Mouse (Mus musculus) midbrain, postnatal 0 days (tissue): Measurements from ENCODE around the gene Bloc1s4. TPM values are rescaled to one million over a fixed set of nuclear protein-coding genes. Genes with fewer than 3 reads are reported as not detected.

Experiments
- ATAC-seq: fragments of 200-750 bp; cut with Nextera tagmentation; 2 replicates; pipeline ENCODE4 v1.8.0; 2017; ENCODE audit warnings: moderate number of reproducible peaks, mild to moderate bottlenecking, moderate TSS enrichment, moderate library complexity; ENCODE audit not compliant: low FRiP score
- DNase-seq: peaks from one replicate; pipeline ENCODE4 v3.0.0-alpha.2; 2015; ENCODE audit warnings: low spot score
- H3K27ac ChIP-seq: fragments of 300-500 bp; sonication (generic); 2 replicates; pipeline ENCODE4 v1.5.1; 2014; ENCODE audit warnings: low read depth, mild to moderate bottlenecking, low read length, mixed read lengths
- H3K27me3 ChIP-seq: fragments of 300-500 bp; sonication (generic); 2 replicates; pipeline ENCODE4 v1.6.1; 2014; ENCODE audit warnings: low read length, control low read depth, mixed read lengths; ENCODE audit not compliant: insufficient read depth
- H3K36me3 ChIP-seq: fragments of 300-500 bp; sonication (generic); 2 replicates; pipeline ENCODE4 v1.6.1; 2014; ENCODE audit warnings: low read length, control low read depth, mixed read lengths; ENCODE audit not compliant: insufficient read depth
- H3K4me1 ChIP-seq: fragments of 300-500 bp; sonication (generic); 2 replicates; pipeline ENCODE4 v1.6.1; 2014; ENCODE audit warnings: mild to moderate bottlenecking, control low read depth, antibody characterized with exemption, low read length, mixed read lengths; ENCODE audit not compliant: insufficient read depth
- H3K4me2 ChIP-seq: fragments of 300-500 bp; sonication (generic); 2 replicates; pipeline ENCODE4 v1.6.1; 2014; ENCODE audit warnings: low read depth, mild to moderate bottlenecking, low read length, mixed read lengths; ENCODE audit not compliant: poor library complexity, severe bottlenecking
- H3K4me3 ChIP-seq: fragments of 300-500 bp; sonication (generic); 2 replicates; pipeline ENCODE4 v1.5.1; 2014; ENCODE audit warnings: low read depth, mild to moderate bottlenecking, low read length, moderate library complexity
- H3K9ac ChIP-seq: fragments of 300-500 bp; sonication (generic); replicated peaks from 2 replicates; pipeline ENCODE4 v1.6.1; 2014; ENCODE audit warnings: mild to moderate bottlenecking, low read length, moderate library complexity, mixed read lengths; ENCODE audit not compliant: poor library complexity, severe bottlenecking
- H3K9me3 ChIP-seq: fragments of 300-500 bp; sonication (generic); 2 replicates; pipeline ENCODE4 v1.6.1; 2016; ENCODE audit warnings: low read length, control low read depth
- CTCF ChIP-seq: IDR thresholded peaks from 2 replicates; pipeline ENCODE4 v1.5.1; 2016; ENCODE audit warnings: antibody characterized with exemption, mild to moderate bottlenecking
- WGBS: fragments of 180-500 bp; shearing (Covaris S2); extraction: QIAGEN DNeasy Blood & Tissue Kit; methylation state at CpG from one replicate; pipeline ENCODE4 v1.1.7; 2014; 5-methylcytosine and 5-hydroxymethylcytosine counted together
- polyA plus RNA-seq: library from polyadenylated mRNA; unstranded; fragments of >200 nt; fragmentation: Nextera tagmentation; extraction: Ambion mirVana; gene quantifications from 2 replicates; pipeline ENCODE4 v1.2.1, GENCODE M21; 2015
- total RNA-seq: library from RNA; depleted of rRNA; stranded (reverse); fragments of >200 nt; gene quantifications from 2 replicates; pipeline ENCODE4 v1.2.3, GENCODE M21; 2014

Gene Bloc1s4
- total and polyA plus RNA-seq, 2 experiments from 2014 or later: 21.5 to 30.1 TPM

DNA sequence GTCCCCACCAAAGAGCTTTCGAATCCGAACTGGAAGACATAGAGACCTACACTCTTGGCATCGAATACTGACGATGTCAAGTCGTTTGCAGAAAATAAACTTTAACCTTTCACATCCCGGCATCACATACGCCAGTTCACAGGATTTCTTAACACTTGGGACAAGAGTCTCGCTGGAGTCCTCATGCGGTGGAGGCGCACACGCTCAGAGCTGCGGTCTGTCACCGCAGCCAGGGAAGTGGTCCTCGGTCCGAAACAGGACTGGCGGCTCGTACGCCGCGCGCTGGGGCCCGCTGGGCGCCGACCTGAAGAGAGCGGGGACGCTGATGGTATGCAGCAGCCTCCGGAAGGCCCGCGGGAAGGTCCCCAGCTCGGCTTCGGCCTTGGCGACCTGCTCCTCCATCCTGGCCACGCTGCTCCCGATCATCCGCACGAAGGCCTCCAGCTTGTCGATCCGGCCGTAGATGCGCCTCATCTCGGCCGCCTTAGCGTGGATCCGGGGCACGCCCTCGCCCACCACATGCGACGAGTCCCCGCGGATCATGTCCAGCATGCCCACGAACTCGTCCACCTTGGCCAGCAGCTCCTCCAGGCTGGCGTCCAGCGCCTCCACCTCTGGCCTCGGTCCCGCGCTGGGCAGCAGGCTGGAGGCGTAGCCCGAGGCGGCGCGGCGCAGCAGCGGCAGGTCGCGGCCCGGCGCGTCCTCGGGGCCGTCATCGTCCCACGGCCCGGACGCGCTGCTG is 485 bp downstream of the Bloc1s4 start:
- Histone ChIP-seq H3K4me1 (peaks cover 9% of the 10 kb centered on the region; the same call in 1 of the 2 replicates), H3K36me3 (peaks cover 8% of the 10 kb centered on the region; the same call in 1 of the 2 replicates), H3K27me3 (no peaks in the 10 kb centered on the region), H3K9ac (peak overlapping the region; percentile 42), H3K9me3 (no peaks in the 10 kb centered on the region), H3K27ac (peak overlapping the region; percentile 6), H3K4me2 (peak overlapping the region; percentile 95), H3K4me3 (peak overlapping the region; percentile 47)
- 3% methylated on average over 72 of the region's 76 CpGs for WGBS
- DNase-seq (no peak), ATAC-seq (peak; percentile 42)
- TF ChIP-seq CTCF: no peak

DNA sequence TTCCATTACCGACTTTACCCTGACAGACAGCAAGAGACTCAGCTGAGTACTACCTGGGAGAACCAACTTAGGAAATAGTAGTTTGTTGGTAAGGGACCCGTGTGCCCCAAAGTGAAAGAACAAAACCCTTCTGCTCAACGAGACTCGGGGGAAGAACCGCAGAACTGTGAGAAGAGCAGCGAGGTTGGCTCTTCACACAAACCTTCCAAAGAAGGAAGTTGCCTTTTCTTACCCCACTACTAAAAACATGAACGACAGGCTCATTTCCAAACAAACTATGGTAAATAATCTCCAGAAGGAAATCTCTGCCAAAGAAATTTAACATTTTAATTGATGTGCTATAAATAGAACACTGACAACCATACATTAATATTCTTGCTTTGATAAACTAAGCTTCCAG is 1.4 kb downstream of the Bloc1s4 start:
- no peaks in the 10 kb centered on the region for H3K27me3 ChIP-seq
- peak overlapping the region; percentile 95 for H3K4me2 ChIP-seq
- H3K4me3 ChIP-seq: peak overlapping the region; percentile 47; the same call in 1 of the 2 replicates
- no peak overlapping the region for H3K27ac ChIP-seq
- no peak for TF ChIP-seq CTCF
- H3K9ac ChIP-seq: no peak overlapping the region; the same call in 1 of the 2 replicates
- no peaks in the 10 kb centered on the region for H3K9me3 ChIP-seq
- WGBS: 92% methylated on average over 7 of the region's 7 CpGs
- peaks cover 9% of the 10 kb centered on the region; the same call in 1 of the 2 replicates for H3K4me1 ChIP-seq
- H3K36me3 ChIP-seq: peaks cover 8% of the 10 kb centered on the region; the same call in 1 of the 2 replicates
- DNase-seq: no peak
- ATAC-seq: no peak

DNA sequence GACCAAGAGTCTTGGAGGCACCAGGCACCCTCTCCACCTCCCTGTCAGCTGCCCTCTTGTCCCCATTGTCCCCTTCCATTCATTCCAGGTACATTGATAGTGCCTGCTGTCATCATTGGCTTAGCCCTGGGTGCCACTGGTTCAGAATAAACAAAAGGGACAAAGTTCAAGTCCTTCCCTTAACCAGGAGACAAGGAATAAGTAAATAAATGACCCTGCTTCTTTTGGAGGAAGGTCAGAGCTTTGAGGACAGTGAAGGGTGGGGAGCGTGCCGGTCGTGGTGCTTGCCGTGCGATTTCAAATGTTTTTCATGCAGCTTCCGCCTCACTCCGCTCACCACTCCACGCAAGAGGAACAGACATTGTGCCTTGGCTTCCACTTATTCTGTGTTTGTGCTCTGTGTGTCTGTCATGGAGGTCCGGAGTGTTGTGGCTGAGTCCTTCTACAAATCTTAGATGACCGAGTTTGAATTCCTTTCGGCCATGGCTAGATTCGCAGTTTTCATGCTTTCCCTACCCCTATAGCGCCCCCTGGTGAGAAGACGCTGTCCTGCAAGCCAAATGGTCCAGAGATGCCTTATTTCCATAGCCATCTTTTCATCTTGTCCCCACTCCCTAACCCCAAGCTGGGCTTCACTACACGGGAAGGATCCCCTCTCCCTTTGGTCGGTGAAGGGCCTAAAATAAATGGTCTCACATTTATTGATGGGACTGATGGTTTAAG is 6.2 kb downstream of the Bloc1s4 start:
- Histone ChIP-seq H3K27ac (no peak overlapping the region), H3K36me3 (peaks cover 8% of the 10 kb centered on the region; the same call in 1 of the 2 replicates), H3K4me1 (peaks cover 9% of the 10 kb centered on the region; the same call in 1 of the 2 replicates), H3K4me3 (no peak overlapping the region), H3K4me2 (no peak overlapping the region), H3K9ac (no peak overlapping the region), H3K9me3 (no peaks in the 10 kb centered on the region), H3K27me3 (no peaks in the 10 kb centered on the region)
- ATAC-seq: no peak
- peak; percentile 90 for TF ChIP-seq CTCF
- peak; percentile 53 for DNase-seq
- 41% methylated on average over 16 of the region's 16 CpGs for WGBS

DNA sequence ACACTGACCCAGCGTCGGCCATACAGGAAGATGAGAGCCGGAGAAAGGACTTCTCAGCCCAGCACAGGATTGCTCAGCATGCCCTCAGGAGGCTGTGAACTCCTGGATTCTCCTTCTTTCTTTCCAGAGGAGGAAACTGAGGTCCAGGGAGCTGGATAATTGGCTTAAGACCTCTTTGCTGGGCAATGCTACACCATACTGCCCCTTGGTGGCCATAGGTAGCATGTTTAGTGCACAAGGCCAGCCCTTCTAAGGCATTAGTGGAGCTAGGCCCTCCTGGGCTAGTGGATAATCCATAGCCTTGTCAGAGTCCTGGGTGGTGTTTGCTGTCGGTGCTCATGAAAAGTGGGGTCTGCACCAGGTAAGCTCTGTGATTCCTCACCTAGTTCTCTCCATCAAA is 8.6 kb downstream of the Bloc1s4 start:
- H3K4me3 ChIP-seq: no peak overlapping the region
- peak; percentile 67 for TF ChIP-seq CTCF
- H3K4me1 ChIP-seq: no peaks in the 10 kb centered on the region
- no peak for ATAC-seq
- H3K36me3 ChIP-seq: 0 out of 2 replicates have a peak, but pooled peaks cover under 1% of the 10 kb centered on the region
- WGBS: 63% methylated on average over 4 of the region's 4 CpGs
- no peaks in the 10 kb centered on the region for H3K27me3 ChIP-seq
- H3K9me3 ChIP-seq: no peaks in the 10 kb centered on the region
- DNase-seq: peak; percentile 62
- H3K4me2 ChIP-seq: no peak overlapping the region
- no peak overlapping the region for H3K9ac ChIP-seq
- no peak overlapping the region for H3K27ac ChIP-seq

DNA sequence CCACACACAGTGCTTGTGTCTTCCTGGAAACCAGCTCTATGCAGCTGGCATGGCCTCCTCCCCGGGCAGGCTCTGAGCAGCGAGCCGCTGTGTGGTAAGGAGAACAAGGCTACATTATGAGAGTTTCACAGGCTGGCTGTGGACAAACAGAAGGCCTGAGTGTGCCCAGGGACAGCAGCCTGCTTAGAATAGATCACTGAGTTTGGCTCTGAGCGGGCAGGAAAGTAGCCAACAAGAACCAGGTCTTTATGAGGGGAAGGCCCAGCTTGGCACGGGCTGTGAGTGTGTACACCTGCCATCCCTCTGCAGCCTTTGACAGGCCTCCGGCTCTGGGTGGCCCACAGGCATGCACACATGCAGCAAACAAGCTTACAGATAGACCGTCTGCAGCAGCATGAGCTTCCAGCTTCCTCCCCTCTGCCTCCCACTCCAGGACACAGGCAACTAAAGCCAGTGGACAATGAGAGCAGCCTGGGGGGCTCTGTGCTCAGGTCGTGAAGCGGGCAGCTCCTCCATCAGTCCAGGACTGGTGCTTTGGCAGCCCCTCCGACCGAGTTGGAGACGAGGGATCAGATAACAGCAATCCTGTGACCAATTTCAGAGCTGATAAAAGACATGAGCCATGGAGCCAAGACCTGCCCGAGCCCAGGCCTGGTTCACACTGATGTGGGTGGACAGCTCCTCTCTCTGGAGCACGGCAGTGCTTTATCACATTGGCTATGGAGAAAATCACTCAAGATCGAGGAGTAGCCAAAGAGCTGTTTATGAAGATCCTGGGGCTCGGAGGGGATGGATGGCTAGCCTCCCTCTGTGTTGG is 9.4 kb downstream of the Bloc1s4 start:
- Histone ChIP-seq H3K27me3 (no peaks in the 10 kb centered on the region), H3K4me3 (no peak overlapping the region), H3K27ac (no peak overlapping the region), H3K4me1 (no peaks in the 10 kb centered on the region), H3K9ac (no peak overlapping the region), H3K4me2 (no peak overlapping the region), H3K9me3 (no peaks in the 10 kb centered on the region), H3K36me3 (no peaks in the 10 kb centered on the region)
- TF ChIP-seq CTCF: 0 out of 2 replicates have a peak, but pooled peaks have one; percentile 4
- WGBS: 64% methylated on average over 16 of the region's 16 CpGs
- DNase-seq: peak; percentile 89
- peak; percentile 87 for ATAC-seq
